Mouse (Mus musculus) heart, postnatal 25 days (tissue): ENCODE results near the gene Wnk4. TPM values are rescaled to one million over a fixed set of nuclear protein-coding genes. Genes with fewer than 3 reads are reported as not detected.

Experiments
- DNase-seq: peaks from one replicate; pipeline ENCODE4 v3.0.0; 2022; ENCODE audit warnings: low spot score
- intact Hi-C: fragments of 180-260 bp; cut with DNase I; formaldehyde crosslinking; loops from one replicate; pipeline ENCODE4 v1.15.1; 2025
- total RNA-seq, 2 experiments: library from RNA; stranded (reverse); gene quantifications; 2 replicates each; pipeline ENCODE4 v1.2.3; 2021

Gene Wnk4
- 10 to 100 TPM in 1 of 2 experiments, 1 to 10 TPM in 1; 9.6 to 14.6 TPM for total RNA-seq

DNA sequence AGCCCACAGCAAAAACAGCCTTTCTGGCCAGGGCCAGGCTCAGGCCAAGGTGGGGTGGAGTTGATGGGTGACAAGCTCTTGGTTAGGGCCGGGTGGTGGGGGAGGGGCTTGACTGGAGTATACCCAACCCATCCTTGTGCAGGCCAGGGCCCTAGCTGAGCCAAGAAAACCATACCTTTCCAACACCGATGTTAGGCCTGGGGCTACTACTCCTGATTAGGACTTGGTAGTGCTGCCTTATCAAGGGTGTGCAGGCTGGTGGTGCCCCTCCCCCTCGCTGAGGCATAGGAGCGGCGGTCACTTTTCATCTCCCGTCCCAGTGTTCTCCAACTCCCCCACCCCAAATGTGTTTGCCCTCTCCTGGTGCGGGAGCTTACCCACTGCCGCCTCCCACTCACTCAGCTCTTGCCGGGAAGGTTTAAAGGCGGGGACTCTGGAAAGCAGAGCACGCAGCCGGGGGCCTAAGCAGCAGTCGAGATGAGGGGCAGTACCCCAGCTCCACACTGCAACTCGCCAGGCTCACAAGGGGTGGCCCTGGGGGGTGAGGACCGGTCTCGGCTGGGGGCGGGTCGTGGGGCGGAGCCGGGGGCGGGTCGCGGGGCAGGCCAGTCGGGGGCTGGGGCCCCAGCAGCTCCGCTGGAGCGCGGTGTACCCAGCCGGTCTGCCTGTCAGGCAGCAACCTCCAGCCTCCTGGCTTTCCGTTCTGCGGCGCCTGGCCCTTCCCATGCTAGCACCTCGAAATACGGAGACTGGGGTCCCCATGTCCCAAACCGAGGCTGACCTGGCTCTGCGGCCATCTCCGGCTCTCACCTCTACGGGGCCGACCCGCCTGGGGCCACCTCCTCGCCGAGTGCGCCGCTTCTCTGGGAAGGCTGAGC is at the start of gene Wnk4:
Gene Wnk4 (plus strand): TSS at position 620 of the 878 bp plus-strand sequence.
- DNase-seq = peak; percentile 52
- intact Hi-C loops = loop anchor here (2.0 kb wide), 1 partner anchor 19 kb away; the partner anchor contains the start of genes Cntd1 and Coa3

- DNase-seq = no peak
- intact Hi-C loops = loop anchor here (1.0 to 5.0 kb wide), 3 partner anchors 36 to 185 kb away; partner anchors contain the start of gene Becn1
These were observed 48.4 kb upstream of the Wnk4 start for GRCm38 (mm10) chr11:101211970-101212369.

DNA sequence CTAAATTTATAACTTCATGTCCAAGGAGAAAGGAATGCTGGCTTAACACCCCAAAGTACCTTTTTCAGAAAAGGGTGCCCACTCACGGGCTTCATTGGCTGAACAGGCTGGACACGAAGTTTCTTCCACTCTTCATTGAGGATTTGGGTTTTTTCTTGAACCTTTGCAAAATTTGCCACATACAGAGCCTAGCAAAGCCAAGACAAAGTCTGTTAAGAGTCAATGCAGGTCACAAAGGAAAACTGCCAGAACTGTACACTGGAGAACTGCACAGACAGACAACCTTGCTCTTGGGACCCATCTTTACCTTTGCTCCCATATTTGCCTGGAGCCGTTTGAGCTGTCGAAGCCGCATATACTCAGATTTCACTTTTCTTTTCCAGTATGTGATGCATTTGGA is 43.4 kb upstream of the Wnk4 start:
- DNase-seq = no peak
- intact Hi-C loops = no loop called here

- intact Hi-C loops = no loop called here
- DNase-seq = no peak
These were observed 41.8 kb upstream of the Wnk4 start for GRCm38 (mm10) chr11:101218436-101219055.

GRCm38 (mm10) chr11:101220853-101221252 is 39.5 kb upstream of the Wnk4 start:
- no peak for DNase-seq

DNA sequence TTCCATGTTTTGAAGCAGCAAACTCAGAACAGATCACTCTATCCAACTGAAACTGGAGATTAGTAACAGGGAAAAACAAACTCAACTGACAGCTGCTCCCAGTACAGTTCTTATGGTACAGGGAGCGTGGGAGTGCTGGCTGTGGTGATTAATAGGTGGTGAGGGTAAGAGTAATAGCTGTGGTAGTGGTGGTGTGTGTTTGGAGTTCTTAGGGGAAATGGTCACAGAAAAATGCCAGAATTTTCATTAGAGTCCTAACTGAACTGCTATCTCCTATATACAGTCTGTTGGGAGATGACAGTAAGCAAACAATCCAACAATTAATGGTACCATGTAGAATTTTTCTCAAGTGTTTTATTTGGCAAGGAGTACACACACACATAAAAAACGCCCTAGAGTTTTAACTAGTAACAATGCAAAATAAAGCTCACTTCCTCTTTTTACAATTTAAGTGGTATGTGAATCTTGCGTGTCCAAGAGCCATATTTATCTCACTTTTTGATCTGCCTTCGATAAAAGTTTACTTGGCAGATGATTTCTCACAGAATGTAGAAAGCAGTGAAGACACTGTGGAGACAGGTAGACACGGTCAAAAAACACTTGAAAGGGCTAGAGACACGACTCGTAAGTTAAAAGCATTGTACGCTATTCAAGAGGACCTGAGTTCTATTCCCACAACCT is 38.9 kb upstream of the Wnk4 start:
- intact Hi-C loops = no loop called here
- no peak for DNase-seq

More at GRCm38 (mm10) chr11:101220853-101221252, 39.5 kb upstream of the Wnk4 start:
- intact Hi-C loops = no loop called here

GRCm38 (mm10) chr11:101224337-101224736 is 36.0 kb upstream of the Wnk4 start:
- intact Hi-C loops = no loop called here

DNA sequence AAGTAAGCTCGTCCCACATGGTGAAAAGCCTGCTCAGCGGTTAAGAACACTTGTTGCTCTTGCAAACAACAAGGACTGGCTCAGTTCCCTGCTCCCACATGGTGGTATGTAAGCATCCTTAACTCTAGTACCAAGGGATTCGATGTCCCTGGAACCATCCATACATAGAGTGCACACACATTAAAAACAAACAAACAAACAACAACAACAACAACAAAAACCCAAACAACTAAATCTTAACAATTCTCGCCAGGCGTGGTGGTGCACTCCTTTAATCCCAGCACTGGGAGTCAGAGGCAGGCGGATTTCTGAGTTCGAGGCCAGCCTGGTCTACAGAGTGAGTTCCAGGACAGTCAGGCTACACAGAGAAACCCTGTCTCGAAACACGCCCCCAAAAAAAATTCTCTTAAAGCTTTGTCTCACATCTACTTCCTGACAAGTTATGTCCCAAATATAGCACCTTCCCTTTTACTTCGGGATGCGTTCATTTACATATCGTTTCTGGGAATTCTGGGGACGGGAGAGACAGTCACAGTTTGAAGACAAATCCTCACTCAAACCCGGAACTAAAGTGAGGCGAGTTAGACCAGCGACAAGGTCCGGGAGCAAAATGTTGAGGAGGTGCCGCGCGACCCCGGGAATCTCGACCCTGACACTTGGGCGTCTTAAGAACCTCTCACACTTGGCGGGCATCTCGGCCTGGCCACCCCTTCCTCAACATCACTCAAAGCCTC is 34.9 kb upstream of the Wnk4 start:
- DNase-seq = no peak
- intact Hi-C loops = no loop called here

More at GRCm38 (mm10) chr11:101224337-101224736, 36.0 kb upstream of the Wnk4 start:
- DNase-seq = no peak

DNA sequence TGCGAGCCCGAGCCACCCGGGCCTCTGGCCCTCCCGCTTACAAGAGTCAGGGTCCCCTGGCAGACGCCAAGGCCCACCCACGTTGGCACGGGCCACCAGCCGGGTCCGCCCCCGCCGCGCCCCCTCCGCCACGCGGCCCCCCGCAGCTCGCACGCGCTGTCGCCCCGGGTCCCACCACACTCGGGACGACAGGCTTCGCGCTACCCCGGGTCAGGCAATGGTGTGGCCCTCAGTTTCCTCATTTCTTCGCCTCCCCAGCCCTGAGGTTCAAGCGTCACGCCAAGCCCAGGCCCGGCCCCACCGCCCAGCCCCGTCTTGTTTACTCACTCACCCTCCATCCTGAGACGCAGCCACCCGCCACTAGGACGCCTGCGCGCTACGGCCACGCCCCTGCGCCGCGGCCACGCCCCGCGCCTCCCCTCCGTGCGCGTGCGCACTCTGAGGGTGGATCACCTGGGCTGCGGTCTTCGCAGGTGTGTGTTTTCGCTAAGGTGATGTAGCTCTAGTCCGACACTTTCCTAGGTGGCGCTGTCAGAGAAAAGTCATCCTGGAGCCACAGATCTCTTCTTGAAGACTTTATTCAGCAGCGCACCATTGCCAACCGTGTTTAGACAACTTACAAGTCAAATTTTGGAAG is 34.2 kb upstream of the Wnk4 start, which contains the start of gene Ezh1:
Gene Ezh1 (minus strand): TSS at position 399 of the 637 bp plus-strand sequence.
- intact Hi-C loops = no loop called here
- peak; percentile 86 for DNase-seq

DNA sequence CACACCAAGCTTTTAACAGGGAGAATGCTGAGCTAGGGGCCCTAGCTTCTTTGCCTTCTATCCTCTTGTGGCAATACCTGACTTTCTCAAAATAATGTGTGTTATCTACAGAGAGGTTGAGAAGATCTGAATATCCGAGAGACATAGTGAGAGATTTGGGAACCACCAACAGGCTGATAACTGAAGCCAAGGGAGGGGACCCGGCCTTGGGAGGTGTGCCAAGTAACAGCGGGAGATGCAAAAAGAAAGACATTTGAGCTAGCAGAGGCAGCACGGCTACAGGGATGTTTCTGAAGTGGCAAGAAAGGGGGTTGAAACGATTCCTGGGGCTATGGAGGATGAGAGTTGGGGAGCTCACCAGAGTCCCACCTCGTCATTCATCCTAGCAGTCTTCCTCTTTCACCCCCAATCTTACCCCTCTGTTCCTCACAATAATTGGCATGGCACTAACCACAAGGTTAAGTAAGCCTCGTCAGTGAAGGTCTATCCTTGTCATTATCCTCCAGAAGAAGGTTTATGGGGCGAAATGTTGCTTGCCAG is 30.9 kb upstream of the Wnk4 start:
- intact Hi-C loops = no loop called here
- no peak for DNase-seq

DNA sequence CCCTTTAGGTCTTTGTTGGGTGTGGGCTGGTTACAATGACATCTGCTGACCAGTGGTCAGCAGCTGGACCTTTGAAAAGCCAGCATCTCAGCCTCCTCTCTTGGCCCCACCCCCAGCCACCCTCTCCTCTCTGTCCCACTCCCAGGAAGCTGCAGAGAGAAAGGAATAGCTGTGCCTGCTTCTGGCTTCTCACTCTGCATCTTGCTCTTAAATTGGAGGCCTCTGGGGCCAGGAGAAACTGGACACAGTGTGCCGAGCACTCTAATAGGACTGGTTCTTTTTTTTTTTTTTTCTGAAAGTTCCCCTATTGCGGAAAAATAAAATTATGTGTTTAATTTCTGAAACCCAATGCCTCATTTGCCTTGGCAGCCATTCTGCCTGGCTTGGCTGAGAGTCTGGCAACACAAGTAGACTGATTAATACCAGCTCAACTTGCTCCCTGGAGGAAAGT is 30.3 kb upstream of the Wnk4 start:
- intact Hi-C loops = no loop called here
- DNase-seq = peak; percentile 67

GRCm38 (mm10) chr11:101230526-101230925 is 29.8 kb upstream of the Wnk4 start:
- no peak for DNase-seq
- intact Hi-C loops = no loop called here

GRCm38 (mm10) chr11:101230991-101231871 is 29.1 kb upstream of the Wnk4 start:
- DNase-seq = peak; percentile 88
- intact Hi-C loops = loop anchor here (1.0 kb wide), 1 partner anchor 15 kb away; the partner anchor contains the start of gene Ramp2

GRCm38 (mm10) chr11:101232010-101232839 is 28.1 kb upstream of the Wnk4 start:
- intact Hi-C loops = no loop called here

DNA sequence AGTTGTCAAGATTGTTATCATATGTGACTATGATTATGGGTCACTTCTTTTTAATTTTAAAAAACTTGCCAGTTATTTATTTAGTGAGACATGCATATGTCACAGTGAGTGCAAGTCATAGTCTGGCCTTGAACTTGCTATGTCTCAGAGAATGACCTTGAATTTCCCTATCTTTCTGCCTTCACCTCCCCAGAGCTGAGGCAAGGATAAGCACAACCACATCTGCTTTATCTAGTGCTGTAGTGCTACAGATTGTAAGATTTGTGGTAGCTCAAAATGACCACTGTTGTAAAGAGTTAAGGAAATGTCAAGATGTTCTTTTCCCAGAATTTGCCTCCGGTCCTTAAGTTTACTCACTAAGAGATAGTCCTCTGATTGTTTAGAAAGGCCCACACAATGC is 27.1 kb upstream of the Wnk4 start:
- DNase-seq = no peak
- intact Hi-C loops = no loop called here

More at GRCm38 (mm10) chr11:101232010-101232839, 28.1 kb upstream of the Wnk4 start:
- peak; percentile 62 for DNase-seq

DNA sequence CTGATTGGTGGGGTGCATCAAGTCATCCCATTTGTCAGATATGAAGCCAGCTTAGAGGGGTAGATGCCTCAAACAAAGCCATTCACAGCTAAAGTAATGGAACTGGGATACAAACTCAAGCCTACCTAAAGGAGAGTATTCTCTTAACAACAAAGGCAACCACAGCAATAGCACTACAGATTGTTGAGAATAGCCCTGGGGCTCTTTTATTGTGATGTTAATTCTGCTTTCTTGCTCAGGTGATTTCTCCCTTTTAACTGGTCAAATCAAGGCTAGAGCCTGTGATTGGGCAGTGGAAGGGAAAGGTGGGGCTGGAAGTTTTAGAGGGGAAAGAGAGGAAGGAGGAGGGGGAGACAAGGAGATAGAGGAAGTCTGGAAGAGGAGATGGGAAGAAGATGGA is 26.2 kb upstream of the Wnk4 start:
- intact Hi-C loops = no loop called here
- DNase-seq = no peak

- DNase-seq = no peak
- intact Hi-C loops = no loop called here
These were observed 24.9 kb upstream of the Wnk4 start for GRCm38 (mm10) chr11:101235429-101235828.
